Mouse (Mus musculus) myocyte (in vitro differentiated cells): ENCODE results near the gene Rps6kb2.

ENCODE experiments used
- E2F4 ChIP-seq: IDR thresholded peaks from one replicate; pipeline ENCODE4 v1.6.1; 2011; ENCODE audit warnings: mild to moderate bottlenecking, control low read depth, moderate library complexity; ENCODE audit not compliant: insufficient read depth
- POLR2A ChIP-seq: IDR thresholded peaks from one replicate; pipeline ENCODE4 v1.6.1; 2011; ENCODE audit warnings: low read depth, mild to moderate bottlenecking, control low read depth, moderate library complexity; ENCODE audit not compliant: insufficient read length
- TCF12 ChIP-seq: IDR thresholded peaks from one replicate; pipeline ENCODE4 v1.6.1; 2011; ENCODE audit warnings: mild to moderate bottlenecking, control low read depth; ENCODE audit not compliant: poor library complexity, insufficient read depth, severe bottlenecking

DNA sequence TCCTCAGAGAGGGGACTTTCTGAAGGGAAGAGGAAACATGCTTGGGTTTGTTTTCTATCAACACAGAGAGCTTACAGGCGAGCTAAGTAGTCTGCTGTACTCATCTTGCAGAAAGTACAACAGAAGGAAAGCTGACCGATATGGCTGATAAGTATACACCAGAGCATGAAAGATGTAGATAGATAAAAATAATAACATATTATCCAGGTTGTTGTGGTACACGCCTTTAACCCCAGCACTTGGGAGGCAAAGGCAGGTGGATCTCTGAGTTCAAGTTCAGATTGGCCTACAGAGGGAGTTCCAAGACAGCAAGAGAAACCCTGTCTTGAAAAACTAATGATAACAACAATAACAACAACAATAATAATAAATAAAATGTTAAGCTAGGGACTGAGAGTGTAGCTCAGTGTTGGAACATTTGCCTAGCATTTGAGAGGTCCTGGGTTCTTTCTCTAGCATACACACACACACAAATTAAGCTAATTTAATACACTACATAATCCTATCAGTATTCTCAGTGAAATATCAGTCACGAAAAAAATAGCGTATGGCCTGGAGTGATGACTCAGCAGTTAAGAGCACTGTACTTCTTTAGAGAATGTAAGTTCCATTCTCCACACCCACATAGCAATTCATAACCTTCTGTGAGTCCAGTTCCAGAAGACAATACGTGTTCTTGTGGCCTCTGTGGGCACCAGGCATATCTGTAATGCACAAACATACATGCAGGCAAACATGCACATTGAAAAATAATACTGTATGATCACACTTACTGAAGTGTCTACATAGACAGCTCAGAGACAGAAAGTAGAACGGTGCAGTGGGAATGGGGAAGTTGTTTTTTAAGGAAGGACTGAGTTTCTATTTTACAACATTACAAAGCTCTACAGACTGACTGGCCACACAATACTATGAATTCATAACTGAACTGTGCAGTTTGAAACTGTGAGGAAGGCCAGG, 40.5 kb downstream of the Rps6kb2 start:
- TF ChIP-seq POLR2A (no peak), TCF12 (no peak), E2F4 (no peak)
